Mouse (Mus musculus) heart, embryonic 14.5 days (tissue): ENCODE results near the gene Slc16a13. TPM values are rescaled to one million over a fixed set of nuclear protein-coding genes. Genes with fewer than 3 reads are reported as not detected.
A peak's percentile ranks its signal among the peaks of the same experiment; 100 is the strongest.
"Not testable (repeated sequence)": the region's sequence is repeated elsewhere in the genome, so short reads cannot be mapped to it uniquely, and the experiment has no call there.

Experiments
- ATAC-seq: fragments of 200-750 bp; cut with Nextera tagmentation; 2 replicates; pipeline ENCODE4 v1.8.0; 2017; ENCODE audit warnings: low read depth, moderate TSS enrichment; ENCODE audit not compliant: insufficient number of reproducible peaks, insufficient read depth, low FRiP score
- H3K27ac ChIP-seq, 2 experiments: fragments of 200-500 bp in 1 of 2; fragments of 300-500 bp in 1 of 2; sonication (generic) in 1 of 2; replicated peaks in 1 of 2; 2 replicates each; pipeline ENCODE4 v1.5.1; 2012 to 2014; ENCODE audit warnings: low read depth in 2 of 2, low read length in 2 of 2, control low read depth in 1 of 2, mild to moderate bottlenecking in 1 of 2, mixed read lengths in 1 of 2; ENCODE audit not compliant: control insufficient read depth in 1 of 2, insufficient read depth in 1 of 2
- H3K27me3 ChIP-seq: fragments of 300-500 bp; sonication (generic); 2 replicates; pipeline ENCODE4 v1.6.1; 2014; ENCODE audit warnings: mild to moderate bottlenecking, low read length, control low read depth; ENCODE audit not compliant: control insufficient read depth, insufficient read depth
- H3K36me3 ChIP-seq: fragments of 300-500 bp; sonication (generic); 2 replicates; pipeline ENCODE4 v1.6.1; 2014; ENCODE audit warnings: mild to moderate bottlenecking, control low read depth, low read length, mixed read lengths; ENCODE audit not compliant: control insufficient read depth, insufficient read depth
- H3K4me1 ChIP-seq, 2 experiments: fragments of 200-500 bp in 1 of 2; fragments of 300-500 bp in 1 of 2; sonication (generic) in 1 of 2; 2 replicates each; pipeline ENCODE4 v1.6.1; 2012 to 2014; ENCODE audit warnings: low read length in 2 of 2, control low read depth in 1 of 2, mixed read lengths in 1 of 2; ENCODE audit not compliant: control insufficient read depth in 2 of 2, insufficient read depth in 2 of 2
- H3K4me2 ChIP-seq: fragments of 300-500 bp; sonication (generic); 2 replicates; pipeline ENCODE4 v1.6.1; 2014; ENCODE audit warnings: mild to moderate bottlenecking, low read length
- H3K4me3 ChIP-seq, 2 experiments: fragments of 200-500 bp in 1 of 2; fragments of 300-500 bp in 1 of 2; sonication (generic) in 1 of 2; 2 replicates each; pipeline ENCODE4 v1.5.1; 2012 to 2014; ENCODE audit warnings: low read length in 2 of 2, mild to moderate bottlenecking in 2 of 2, control low read depth in 1 of 2, low read depth in 1 of 2, moderate library complexity in 1 of 2; ENCODE audit not compliant: control insufficient read depth in 1 of 2, insufficient read depth in 1 of 2
- H3K9ac ChIP-seq: fragments of 300-500 bp; sonication (generic); 2 replicates; pipeline ENCODE4 v1.6.1; 2014; ENCODE audit warnings: mild to moderate bottlenecking, low read length
- H3K9me3 ChIP-seq: fragments of 300-500 bp; sonication (generic); 2 replicates; pipeline ENCODE4 v1.6.1; 2016; ENCODE audit warnings: low read length, control low read depth; ENCODE audit not compliant: control insufficient read depth
- WGBS: fragments of 180-500 bp; shearing (Covaris S2); extraction: QIAGEN DNeasy Blood & Tissue Kit; methylation state at CpG from one replicate; pipeline ENCODE4 v1.1.7; 2014; 5-methylcytosine and 5-hydroxymethylcytosine counted together
- microRNA counts: library from miRNA; unstranded; fragments of <30 nt; microRNA quantifications from one replicate; lab custom pipeline; 2016
- microRNA-seq: library from miRNA; unstranded; fragments of <30 nt; microRNA quantifications from one replicate; pipeline ENCODE4, GENCODE M21; 2016
- polyA plus RNA-seq: library from polyadenylated mRNA; unstranded; fragments of >200 nt; fragmentation: Nextera tagmentation; extraction: Ambion mirVana; gene quantifications from 2 replicates; pipeline ENCODE4 v1.2.1, GENCODE M21; 2014

The Slc16a13 gene
- polyA plus RNA-seq, 1 experiment from 2014 or later = 6.4 TPM

- WGBS = 82% methylated on average over 7 of the region's 7 CpGs
- H3K9ac ChIP-seq, H3K9me3 ChIP-seq, H3K4me1 ChIP-seq, H3K27me3 ChIP-seq, ATAC-seq, H3K4me3 ChIP-seq, H3K4me2 ChIP-seq, H3K36me3 ChIP-seq, H3K27ac ChIP-seq: not testable (repeated sequence)
These were observed 51.4 kb downstream of the Slc16a13 start for GRCm38 (mm10) chr11:70169471-70169870.

- H3K9me3 ChIP-seq = no peaks in the 10 kb centered on the region
- no peak for ATAC-seq
- WGBS = 35% methylated on average over 7 of the region's 7 CpGs
- H3K4me1 ChIP-seq = no peaks in the 10 kb centered on the region
- no peaks in the 10 kb centered on the region for H3K36me3 ChIP-seq
- H3K9ac ChIP-seq = no peak overlapping the region
- no peaks in the 10 kb centered on the region for H3K27me3 ChIP-seq
- H3K4me3 ChIP-seq = no peak overlapping the region
- no peak overlapping the region for H3K27ac ChIP-seq
- H3K4me2 ChIP-seq = no peak overlapping the region
These were observed 52.7 kb downstream of the Slc16a13 start for GRCm38 (mm10) chr11:70168136-70168535.

MicroRNAs encoded within 50 kb of the gene (microRNA counts, 519-probe panel; counts per million panel counts)
- 322 counts per million, percentile 70 among the panel's probes with 10 or more counts for microRNA mmu-miR-195 (lab: Ali Mortazavi, UCI)
- 322 counts per million, percentile 70 among the panel's probes with 10 or more counts for microRNA mmu-miR-497 (lab: Ali Mortazavi, UCI)

Small RNA genes lying within 50 kb of the gene (microRNA-seq; reads per million reads assigned to microRNA genes)
- gene Mir195a (571 reads per million, percentile 75 among the genes with 10 or more reads in this experiment), gene Mir497 (not detected), gene Mir497b (not detected)

Other genes starting within 250 kb of the Slc16a13 start
- gene Ctdnep1, start 239.9 kb downstream of the Slc16a13 start, polyA plus RNA-seq = 22.3 and 26.0 TPM in 2 replicates
- gene Elp5, start 238.5 kb downstream of the Slc16a13 start, polyA plus RNA-seq = 107 and 114 TPM in 2 replicates
- gene Gabarap, start 229.9 kb downstream of the Slc16a13 start, polyA plus RNA-seq = 454 and 540 TPM in 2 replicates
- gene Phf23, start 225.3 kb downstream of the Slc16a13 start, polyA plus RNA-seq = 22.2 and 27.5 TPM in 2 replicates
- gene Dvl2, start 220.5 kb downstream of the Slc16a13 start, polyA plus RNA-seq = 15.0 and 16.6 TPM in 2 replicates
- gene Acadvl, start 205.7 kb downstream of the Slc16a13 start, polyA plus RNA-seq = 185 and 198 TPM in 2 replicates
- gene Dlg4, start 204.1 kb downstream of the Slc16a13 start, polyA plus RNA-seq = 3.4 and 6.0 TPM in 2 replicates
- gene Asgr1, start 167.0 kb downstream of the Slc16a13 start, polyA plus RNA-seq = not detected in 2 replicates
- not detected in 2 replicates for gene Asgr2, start 128.4 kb downstream of the Slc16a13 start, polyA plus RNA-seq
- 0.16 and 0.20 TPM in 2 replicates for gene Mgl2, start 90.7 kb downstream of the Slc16a13 start, polyA plus RNA-seq
- 0.36 TPM in 2 replicates for gene Clec10a, start 64.9 kb downstream of the Slc16a13 start, polyA plus RNA-seq
- gene Slc16a11, start 8.3 kb downstream of the Slc16a13 start, polyA plus RNA-seq = 0.16 and 0.18 TPM in 2 replicates
- 18.7 and 22.4 TPM in 2 replicates for gene Bcl6b, start 8.7 kb upstream of the Slc16a13 start, polyA plus RNA-seq
- 139 and 143 TPM in 2 replicates for gene 0610010K14Rik, start 16.9 kb upstream of the Slc16a13 start, polyA plus RNA-seq
- 10.1 and 12.2 TPM in 2 replicates for gene Gm21988, start 18.8 kb upstream of the Slc16a13 start, polyA plus RNA-seq
- 219 and 240 TPM in 2 replicates for gene Rnasek, start 18.8 kb upstream of the Slc16a13 start, polyA plus RNA-seq
- 3.0 TPM in 2 replicates for gene Alox12, start 34.3 kb upstream of the Slc16a13 start, polyA plus RNA-seq
- gene Alox12e, start 101.6 kb upstream of the Slc16a13 start, polyA plus RNA-seq = not detected in 2 replicates
- gene Alox15, start 131.0 kb upstream of the Slc16a13 start, polyA plus RNA-seq = 0.13 TPM in 1 of 2 replicates, not detected in the other
- gene Pelp1, start 189.0 kb upstream of the Slc16a13 start, polyA plus RNA-seq = 17.8 and 17.9 TPM in 2 replicates
- gene Arrb2, start 211.6 kb upstream of the Slc16a13 start, polyA plus RNA-seq = 5.4 and 8.6 TPM in 2 replicates
- 25.1 and 26.8 TPM in 2 replicates for gene Med11, start 230.9 kb upstream of the Slc16a13 start, polyA plus RNA-seq
- gene Zmynd15, start 238.4 kb upstream of the Slc16a13 start, polyA plus RNA-seq = 0.95 and 2.0 TPM in 2 replicates
- 9.4 and 10.3 TPM in 2 replicates for gene Cxcl16, start 238.9 kb upstream of the Slc16a13 start, polyA plus RNA-seq